Mouse (Mus musculus): ENCODE data around the gene Dip2b.

DNA sequence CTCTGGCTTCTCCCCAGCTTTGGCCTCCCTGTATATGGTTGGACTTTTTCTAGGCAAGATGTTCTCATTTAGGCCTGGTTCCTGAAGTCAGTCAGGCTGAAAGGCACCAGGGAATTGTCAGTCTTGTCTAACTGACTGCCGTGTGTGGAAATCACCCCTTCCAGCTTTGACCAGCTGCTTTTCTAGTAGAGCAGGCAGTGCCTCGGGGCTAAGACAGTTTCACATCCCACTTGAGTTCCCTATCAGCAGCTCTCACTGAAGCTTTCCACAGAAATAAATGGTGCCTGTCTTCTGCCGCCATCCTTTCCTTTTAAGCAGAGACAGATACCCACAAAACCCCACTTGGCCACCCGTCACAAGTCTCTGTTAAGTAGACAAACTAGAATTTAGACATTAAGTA lies 112.1 kb downstream of the Dip2b start:
- no peak for TF ChIP-seq CTCF (IDR thresholded peaks at IDR 0.05; ENCODE audit: low read depth)
- TF ChIP-seq EP300 (IDR thresholded peaks at IDR 0.05; ENCODE audit: low read depth), result no peak

Measured in liver, postnatal 0 days (tissue).